Mouse (Mus musculus): ENCODE measurements around the gene Pax3.

- TF ChIP-seq POLR2A (IDR thresholded peaks at IDR 0.05; ENCODE audit: insufficient read length, low read depth) (no peak), MAX (IDR thresholded peaks at IDR 0.05; ENCODE audit: low read depth) (no peak), MYOD1 (IDR thresholded peaks at IDR 0.05; ENCODE audit: control insufficient read depth in 1 of 3, insufficient read length in 2 of 3, low read depth in 2 of 3) (no peak), E2F4 (IDR thresholded peaks at IDR 0.05; ENCODE audit: insufficient read depth) (no peak), POLR2AphosphoS2 (IDR thresholded peaks at IDR 0.05; ENCODE audit: insufficient read length, low read depth) (no peak), TCF12 (IDR thresholded peaks at IDR 0.05; ENCODE audit: insufficient read depth, poor library complexity, severe bottlenecking) (no peak), SRF (IDR thresholded peaks at IDR 0.05; ENCODE audit: control insufficient read depth, insufficient read length, low read depth) (no peak), TCF3 (IDR thresholded peaks at IDR 0.05; ENCODE audit: insufficient read length, low read depth) (no peak), MYOG (IDR thresholded peaks at IDR 0.05; ENCODE audit: control insufficient read depth in 1 of 3, insufficient read depth in 1 of 3, insufficient read length in 2 of 3, low read depth in 2 of 3) (no peak)
These were observed 2.3 kb upstream of the Pax3 start for GRCm38 (mm10) chr1:78199221-78199620.
